Comparison of ENCODE assay signal across 16 mouse cellular contexts in the genomic region with DNA sequence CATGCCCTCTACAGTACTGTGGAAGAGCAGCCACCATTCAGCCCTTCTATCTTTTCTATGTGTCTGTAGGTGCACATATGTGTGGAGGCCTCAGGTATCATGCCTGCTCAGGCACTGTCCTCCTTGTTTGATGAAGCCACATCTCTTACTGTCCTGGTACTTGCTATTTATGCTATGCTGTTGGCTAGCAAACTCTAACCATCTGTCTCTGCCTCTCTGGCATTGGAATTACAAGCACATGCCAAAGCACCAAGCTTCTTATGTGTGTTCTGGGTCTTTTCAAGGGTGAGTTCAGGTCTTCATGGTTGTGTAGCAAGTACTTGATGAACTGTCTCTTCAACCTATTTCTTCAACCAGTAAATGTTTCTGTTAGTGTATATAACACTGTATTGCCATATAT. TPM values are rescaled to one million over a fixed set of nuclear protein-coding genes. Genes with fewer than 3 reads are reported as not detected.
DNase-seq lines count a peak whose midpoint lies in the region.
"Had no signal": no experiment of that assay in that cellular context is flagged by ENCODE, and none has a peak within 500 bp of the region (broad histone marks: within the 10 kb centered on the region; RNA-seq: fewer than 3 reads in every experiment).

No protein-coding gene starts in this region.

- intact Hi-C loops in heart, postnatal 25 days (cut with DNase I), result no loop called here

- peak; percentile 6 for DNase-seq in cerebellum, adult 9-10 months
- no peak for DNase-seq in cerebellum, adult 18-20 months
- peak; percentile 3 to 20 for DNase-seq in cerebellum, postnatal 36 days
- DNase-seq in cerebellum, adult 11-12 months, result no peak
- peak; percentile 17 for DNase-seq in heart, adult 11 months
- DNase-seq in heart, postnatal 25 days (ENCODE audit: low spot score), result no peak
- DNase-seq: adrenal gland, adult 8-10 months; adrenal gland, postnatal 25 days; cerebellum, adult 11 months; gastrocnemius, adult 2 months; gastrocnemius, postnatal 14 days; heart, adult 18-20 months; heart, postnatal 10 days; heart, postnatal 4 days; kidney, adult 18-20 months; kidney, adult 9 months had no signal

RNA-seq across cellular contexts. Expression of gene Dcun1d3, which starts 40.2 kb away (rescaled TPM):
- 10 to 100 TPM; 10.9 to 15.1 TPM for total RNA-seq in heart, postnatal 25 days (2021)

RNA-seq across cellular contexts. Expression of gene Lyrm1, which starts 40.7 kb away (rescaled TPM):
- 1 to 10 TPM; 7.8 to 8.1 TPM for total RNA-seq in heart, postnatal 25 days (2021)

Comparison
In these comparisons a context has a peak if more than half of its experiments do, and no peak if none do; other contexts are left out.
1. DNase-seq: peak in cerebellum, adult 9-10 months (single experiment), cerebellum, postnatal 36 days (2 of 2) and heart, adult 11 months (single experiment); none in cerebellum, adult 18-20 months (0 of 2), cerebellum, adult 11-12 months (single experiment) and heart, postnatal 25 days (single experiment).